Mouse (Mus musculus) testis, adult 2 months (tissue): Measurements from ENCODE around the gene Ciz1. TPM values are rescaled to one million over a fixed set of nuclear protein-coding genes. Genes with fewer than 3 reads are reported as not detected.
"Not testable (repeated sequence)": the region's sequence is repeated elsewhere in the genome, so short reads cannot be mapped to it uniquely, and the experiment has no call there.

ENCODE experiments used
- H3K27ac ChIP-seq: fragments of 200-500 bp; 2 replicates; pipeline ENCODE4 v1.5.1; 2012; ENCODE audit warnings: low read depth, low read length; ENCODE audit not compliant: control insufficient read depth, insufficient read depth
- H3K27me3 ChIP-seq: fragments of 200-500 bp; 2 replicates; pipeline ENCODE4 v1.6.1; 2012; ENCODE audit warnings: mild to moderate bottlenecking, low read length, moderate library complexity; ENCODE audit not compliant: control insufficient read depth, insufficient read depth
- H3K36me3 ChIP-seq: fragments of 200-500 bp; 2 replicates; pipeline ENCODE4 v1.6.1; 2012; ENCODE audit warnings: mild to moderate bottlenecking, low read length; ENCODE audit not compliant: control insufficient read depth, insufficient read depth
- H3K4me1 ChIP-seq: fragments of 200-500 bp; 2 replicates; pipeline ENCODE4 v1.6.1; 2012; ENCODE audit warnings: low read length; ENCODE audit not compliant: control insufficient read depth, insufficient read depth
- H3K4me3 ChIP-seq: fragments of 200-500 bp; 2 replicates; pipeline ENCODE4 v1.5.1; 2012; ENCODE audit warnings: low read depth, mild to moderate bottlenecking, low read length, moderate library complexity, mixed read lengths; ENCODE audit not compliant: control insufficient read depth
- CTCF ChIP-seq: fragments of 200-500 bp; IDR thresholded peaks from 2 replicates; pipeline ENCODE4 v1.5.1; 2012; ENCODE audit warnings: low read depth, mild to moderate bottlenecking, inconsistent platforms, low read length, moderate library complexity; ENCODE audit not compliant: control insufficient read depth, insufficient read depth, insufficient replicate concordance
- POLR2A ChIP-seq: fragments of 200-500 bp; IDR thresholded peaks from 2 replicates; pipeline ENCODE4 v1.6.1; 2012; ENCODE audit warnings: low read depth, mild to moderate bottlenecking, inconsistent platforms, low read length, moderate library complexity; ENCODE audit not compliant: control insufficient read depth
- polyA plus RNA-seq: library from polyadenylated mRNA; depleted of rRNA; stranded (reverse); fragments of >200 nt; gene quantifications from 2 replicates; pipeline ENCODE4 v1.2.3, GENCODE M21; 2012

Ciz1 gene
- polyA plus RNA-seq, 1 experiment: 255 TPM

DNA sequence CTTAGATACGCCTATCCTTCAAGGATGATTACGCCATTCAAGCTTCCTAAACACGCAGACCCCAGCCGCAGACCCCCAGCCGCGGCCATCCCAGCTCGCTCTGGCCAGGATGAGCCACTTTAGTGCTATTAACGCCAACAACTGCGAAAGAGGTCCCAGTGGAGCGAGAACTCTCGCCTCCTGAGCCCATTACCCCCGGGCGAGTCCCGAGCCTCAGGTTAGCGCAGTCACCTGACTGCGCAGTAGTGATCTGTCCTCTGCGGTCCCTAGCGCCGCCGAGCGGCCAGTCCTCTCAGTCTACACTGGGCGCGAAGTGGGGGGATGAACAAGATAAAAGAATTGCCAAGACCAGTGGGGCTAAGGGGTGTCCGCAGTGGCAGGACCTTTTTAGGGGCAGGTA is 9.3 kb downstream of the Ciz1 start:
- Histone ChIP-seq H3K27ac (no peak overlapping the region), H3K4me1 (peaks cover 22% of the 10 kb centered on the region)
- TF ChIP-seq POLR2A (no peak), CTCF (peak; percentile 27; the same call in 1 of the 2 replicates)

GRCm38 (mm10) chr2:32362274-32362673 is 10.1 kb downstream of the Ciz1 start:
- H3K36me3 ChIP-seq, H3K27ac ChIP-seq, H3K27me3 ChIP-seq: not testable (repeated sequence)
- H3K4me1 ChIP-seq: peaks cover 22% of the 10 kb centered on the region
- peak overlapping the region; percentile 98 for H3K4me3 ChIP-seq

More for the DNA sequence above, 9.3 kb downstream of the Ciz1 start:
- H3K4me3 ChIP-seq: peak overlapping the region; percentile 46
- no peaks in the 10 kb centered on the region for H3K27me3 ChIP-seq
- H3K36me3 ChIP-seq: no peaks in the 10 kb centered on the region

DNA sequence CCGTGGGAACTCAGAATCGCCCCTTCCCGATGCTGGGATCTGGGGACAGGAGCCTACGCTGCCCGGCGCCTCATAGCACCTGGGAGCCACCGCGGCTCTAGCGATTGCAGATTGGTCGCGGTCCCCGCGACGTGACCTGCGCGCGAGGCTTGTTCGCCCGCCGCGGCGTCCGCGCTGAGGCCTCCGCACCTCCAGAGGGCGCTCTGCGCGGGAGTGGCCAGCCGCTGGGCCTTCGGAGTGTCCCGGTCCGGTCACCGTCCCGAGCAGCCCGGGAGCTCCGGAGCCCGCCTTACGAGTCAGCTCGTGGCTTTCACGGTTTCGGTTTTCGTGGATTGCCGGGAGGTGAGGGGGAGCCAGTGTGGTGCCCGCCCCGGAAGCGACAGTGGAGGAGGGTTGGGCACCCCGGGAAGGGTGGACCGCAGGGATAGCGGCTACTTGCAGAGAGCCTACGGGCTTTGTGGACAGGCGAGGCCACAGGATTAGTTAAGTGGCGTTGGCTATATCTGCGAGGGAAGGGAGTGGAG is 10.8 kb downstream of the Ciz1 start:
- H3K36me3 ChIP-seq: peaks cover 3% of the 10 kb centered on the region; the same call in 1 of the 2 replicates
- peak overlapping the region; percentile 98 for H3K4me3 ChIP-seq
- peak; percentile 44 for TF ChIP-seq POLR2A
- TF ChIP-seq CTCF: peak; percentile 89
- peak overlapping the region; percentile 63 for H3K27ac ChIP-seq
- H3K27me3 ChIP-seq: no peaks in the 10 kb centered on the region
- peaks cover 22% of the 10 kb centered on the region for H3K4me1 ChIP-seq

- Histone ChIP-seq H3K27ac (peak overlapping the region; percentile 63), H3K4me3 (peak overlapping the region; percentile 98), H3K27me3 (no peaks in the 10 kb centered on the region), H3K4me1 (peaks cover 22% of the 10 kb centered on the region), H3K36me3 (peaks cover 3% of the 10 kb centered on the region; the same call in 1 of the 2 replicates)
- TF ChIP-seq CTCF: no peak
- TF ChIP-seq POLR2A: no peak
Measured at GRCm38 (mm10) chr2:32363376-32364106, 11.4 kb downstream of the Ciz1 start.

DNA sequence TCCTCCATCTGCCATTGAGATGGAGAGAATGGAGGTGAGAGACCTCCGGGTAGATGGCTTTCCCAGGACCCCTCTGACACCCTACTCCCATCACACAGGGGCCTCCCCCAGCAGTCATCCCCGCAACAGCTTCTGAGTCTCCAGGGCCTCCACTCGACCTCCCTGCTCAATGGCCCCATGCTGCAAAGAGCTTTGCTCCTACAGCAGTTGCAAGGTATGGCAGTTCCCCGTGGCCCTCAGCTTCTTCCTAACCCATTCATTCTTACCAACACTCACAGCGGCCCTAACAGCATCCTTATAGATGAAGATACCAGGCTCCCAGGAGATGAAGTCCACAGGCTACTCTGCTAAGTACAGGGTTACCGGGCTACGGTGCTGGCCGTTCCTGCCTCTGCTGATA is 12.0 kb downstream of the Ciz1 start:
- Histone ChIP-seq H3K27me3 (no peaks in the 10 kb centered on the region), H3K4me3 (no peak overlapping the region), H3K36me3 (peaks cover 3% of the 10 kb centered on the region; the same call in 1 of the 2 replicates), H3K4me1 (peaks cover 22% of the 10 kb centered on the region), H3K27ac (no peak overlapping the region)
- TF ChIP-seq POLR2A: no peak
- TF ChIP-seq CTCF: no peak

GRCm38 (mm10) chr2:32367315-32367714 is 15.2 kb downstream of the Ciz1 start:
- Histone ChIP-seq H3K4me3 (no peak overlapping the region), H3K27ac (no peak overlapping the region), H3K36me3 (peaks cover 3% of the 10 kb centered on the region), H3K4me1 (peaks cover 13% of the 10 kb centered on the region), H3K27me3 (no peaks in the 10 kb centered on the region)
- TF ChIP-seq CTCF: no peak
- no peak for TF ChIP-seq POLR2A

- Histone ChIP-seq H3K36me3 (no peaks in the 10 kb centered on the region; the same call in none of the 2 replicates), H3K4me1 (no peaks in the 10 kb centered on the region), H3K27ac (no peak overlapping the region), H3K4me3 (no peak overlapping the region), H3K27me3 (no peaks in the 10 kb centered on the region)
- TF ChIP-seq POLR2A: no peak
- TF ChIP-seq CTCF: no peak
Measured at GRCm38 (mm10) chr2:32374191-32374590, 22.1 kb downstream of the Ciz1 start.
